Mouse (Mus musculus): ENCODE measurements at regions not wholly inside any gene's neighbourhood (a gene's known extent, or its start where the extent isn't known, plus 50 kb on each side); places are given as distances from the start of the nearest gene placed in this dataset.

GRCm38 (mm10) chr15:41154551-41155151, 1020.5 kb downstream of the 9330182O14Rik start:
- peak overlapping the region; percentile 61 for H3K4me2 ChIP-seq
- ATAC-seq (ENCODE audit: insufficient number of reproducible peaks, insufficient read depth, low FRiP score, low TSS enrichment, low read depth): no peak
- peaks cover 11% of the 10 kb centered on the region for H3K4me1 ChIP-seq (replicated peaks)
- H3K36me3 ChIP-seq: no peaks in the 10 kb centered on the region
- WGBS: 31% methylated on average over 7 of the region's 7 CpGs
- H3K27me3 ChIP-seq: no peaks in the 10 kb centered on the region
- H3K9me3 ChIP-seq: no peaks in the 10 kb centered on the region
- H3K9ac ChIP-seq (replicated peaks): 0 out of 2 replicates have a peak overlapping the region, but pooled peaks have one; percentile 31
- no peak overlapping the region for H3K27ac ChIP-seq
- peak overlapping the region; percentile 25 for H3K4me3 ChIP-seq (replicated peaks)

GRCm38 (mm10) chr15:41155169-41155638, 1021.0 kb downstream of the 9330182O14Rik start:
- no peak overlapping the region for H3K27ac ChIP-seq
- 0 out of 2 replicates have a peak overlapping the region, but pooled peaks have one; percentile 31 for H3K9ac ChIP-seq (replicated peaks)
- 3% methylated on average over 16 of the region's 16 CpGs for WGBS
- H3K27me3 ChIP-seq: no peaks in the 10 kb centered on the region
- H3K4me1 ChIP-seq (replicated peaks): peaks cover 11% of the 10 kb centered on the region
- peak overlapping the region; percentile 61 for H3K4me2 ChIP-seq
- no peaks in the 10 kb centered on the region for H3K36me3 ChIP-seq
- H3K9me3 ChIP-seq: no peaks in the 10 kb centered on the region
- peak overlapping the region; percentile 25 for H3K4me3 ChIP-seq (replicated peaks)
- peak; percentile 76 for ATAC-seq (ENCODE audit: insufficient number of reproducible peaks, insufficient read depth, low FRiP score, low TSS enrichment, low read depth)

DNA sequence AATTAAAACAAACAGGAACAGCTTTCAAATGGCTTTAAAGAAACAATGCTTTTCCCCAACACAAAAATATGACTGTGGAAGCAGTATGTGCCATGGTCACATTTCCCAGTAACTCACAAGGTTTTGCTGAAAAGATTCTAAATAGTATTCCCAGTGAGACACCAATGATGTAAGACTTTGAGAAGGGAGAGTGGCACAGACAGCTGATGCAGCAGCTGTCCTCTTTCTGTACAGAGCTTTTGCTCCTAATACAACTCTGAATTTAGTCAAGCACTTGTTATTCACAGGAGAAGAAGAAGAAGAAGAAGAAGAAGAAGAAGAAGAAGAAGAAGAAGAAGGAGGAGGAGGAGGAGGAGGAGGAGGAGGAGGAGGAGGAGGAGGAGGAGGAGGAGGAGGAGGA, 1023.6 kb downstream of the 9330182O14Rik start:
- Histone ChIP-seq H3K27ac (no peak overlapping the region), H3K4me3 (replicated peaks) (no peak overlapping the region)
- no peak for ATAC-seq (ENCODE audit: insufficient number of reproducible peaks, insufficient read depth, low FRiP score, low TSS enrichment, low read depth)

DNA sequence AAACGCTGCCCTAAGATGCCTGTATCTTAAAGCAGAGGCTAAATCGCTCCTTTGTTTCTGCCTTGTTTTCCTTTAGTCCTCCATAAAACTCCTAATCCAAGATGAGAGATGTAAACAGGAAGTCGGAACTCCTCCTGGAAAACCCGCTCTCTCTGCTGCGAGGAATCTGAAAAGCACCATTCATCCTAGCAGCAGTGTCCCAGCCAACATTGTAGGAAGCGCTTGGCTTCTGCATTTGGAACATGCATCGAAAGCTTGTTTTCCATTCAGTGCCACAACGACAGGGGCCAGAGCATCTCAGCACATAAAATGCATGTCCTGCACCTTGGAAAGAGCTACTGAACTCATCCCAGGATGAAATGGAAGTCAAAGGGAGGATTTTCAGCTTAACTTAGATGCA, 1028.1 kb downstream of the 9330182O14Rik start:
- H3K36me3 ChIP-seq: no peaks in the 10 kb centered on the region
- no peak overlapping the region for H3K9ac ChIP-seq (replicated peaks)
- H3K4me2 ChIP-seq: no peak overlapping the region
- no peaks in the 10 kb centered on the region; the same call in 1 of the 2 replicates for H3K4me1 ChIP-seq (replicated peaks)
- ATAC-seq (ENCODE audit: insufficient number of reproducible peaks, insufficient read depth, low FRiP score, low TSS enrichment, low read depth): no peak
- no peaks in the 10 kb centered on the region for H3K9me3 ChIP-seq
- 41% methylated on average over 8 of the region's 8 CpGs for WGBS
- no peaks in the 10 kb centered on the region for H3K27me3 ChIP-seq
- H3K4me3 ChIP-seq (replicated peaks): no peak overlapping the region
- no peak overlapping the region for H3K27ac ChIP-seq

More for the DNA sequence above, 1023.6 kb downstream of the 9330182O14Rik start:
- no peak overlapping the region for H3K9ac ChIP-seq (replicated peaks)
- H3K4me1 ChIP-seq (replicated peaks): peaks cover 11% of the 10 kb centered on the region
- no peaks in the 10 kb centered on the region for H3K27me3 ChIP-seq
- H3K36me3 ChIP-seq: no peaks in the 10 kb centered on the region
- H3K9me3 ChIP-seq: no peaks in the 10 kb centered on the region
- H3K4me2 ChIP-seq: no peak overlapping the region

- 7% methylated on average over 8 of the region's 8 CpGs for WGBS
- H3K4me3 ChIP-seq (replicated peaks): no peak overlapping the region
- no peak overlapping the region for H3K9ac ChIP-seq (replicated peaks)
- no peaks in the 10 kb centered on the region for H3K9me3 ChIP-seq
- ATAC-seq (ENCODE audit: insufficient number of reproducible peaks, insufficient read depth, low FRiP score, low TSS enrichment, low read depth): no peak
- no peak overlapping the region for H3K27ac ChIP-seq
- H3K4me2 ChIP-seq: no peak overlapping the region
- no peaks in the 10 kb centered on the region for H3K27me3 ChIP-seq
- H3K4me1 ChIP-seq (replicated peaks): no peaks in the 10 kb centered on the region; the same call in 1 of the 2 replicates
- no peaks in the 10 kb centered on the region for H3K36me3 ChIP-seq
These were observed 1028.6 kb downstream of the 9330182O14Rik start for GRCm38 (mm10) chr15:41162793-41163192.

DNA sequence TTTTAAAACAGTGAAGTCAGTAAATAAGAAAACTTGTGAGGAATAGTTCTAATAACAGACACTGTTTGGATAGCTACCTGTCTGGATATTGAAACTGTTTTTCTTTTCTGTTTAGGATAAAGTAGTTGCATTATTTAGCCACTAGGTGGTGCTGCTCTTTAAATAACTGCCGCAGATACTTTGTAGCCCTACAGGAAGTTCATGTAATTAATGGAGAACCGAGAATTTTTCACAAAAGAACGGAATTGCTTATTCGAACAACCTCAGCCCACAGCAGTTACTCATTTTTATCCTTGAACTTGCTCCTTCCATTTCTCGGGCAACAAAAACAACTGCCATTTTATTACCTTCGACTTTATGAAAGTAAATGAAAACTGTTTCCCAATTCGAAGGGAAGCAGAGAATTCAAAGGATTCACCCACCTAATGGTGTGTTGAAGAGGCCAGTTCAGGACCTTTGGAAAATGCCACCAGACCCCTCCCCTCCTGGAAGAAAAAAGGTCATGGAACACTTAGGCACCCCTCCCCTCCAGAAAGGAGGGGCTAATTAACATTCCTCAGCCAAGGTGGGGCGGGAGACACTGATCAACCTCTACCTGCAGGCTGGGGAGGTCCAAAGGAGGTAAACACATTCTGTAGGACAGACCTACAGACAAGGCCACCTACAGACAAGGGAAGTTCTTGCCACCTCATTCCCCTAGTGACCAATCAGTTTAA, 1029.6 kb downstream of the 9330182O14Rik start:
- no peaks in the 10 kb centered on the region for H3K36me3 ChIP-seq
- H3K4me3 ChIP-seq (replicated peaks): peak overlapping the region; percentile 32
- no peak overlapping the region for H3K27ac ChIP-seq
- peak; percentile 56 for ATAC-seq (ENCODE audit: insufficient number of reproducible peaks, insufficient read depth, low FRiP score, low TSS enrichment, low read depth)
- no peak overlapping the region for H3K9ac ChIP-seq (replicated peaks)
- H3K4me1 ChIP-seq (replicated peaks): no peaks in the 10 kb centered on the region; the same call in 1 of the 2 replicates
- WGBS: 15% methylated on average over 8 of the region's 8 CpGs
- peak overlapping the region; percentile 48 for H3K4me2 ChIP-seq
- H3K9me3 ChIP-seq: no peaks in the 10 kb centered on the region
- H3K27me3 ChIP-seq: no peaks in the 10 kb centered on the region

GRCm38 (mm10) chr15:41165534-41165933, 1031.4 kb downstream of the 9330182O14Rik start:
- 88% methylated on average over 3 of the region's 3 CpGs for WGBS
- Histone ChIP-seq H3K27me3 (no peaks in the 10 kb centered on the region), H3K4me2 (no peak overlapping the region), H3K4me3 (replicated peaks) (no peak overlapping the region), H3K4me1 (replicated peaks) (no peaks in the 10 kb centered on the region; the same call in 1 of the 2 replicates), H3K27ac (no peak overlapping the region), H3K9ac (replicated peaks) (no peak overlapping the region), H3K36me3 (no peaks in the 10 kb centered on the region), H3K9me3 (no peaks in the 10 kb centered on the region)
- ATAC-seq (ENCODE audit: insufficient number of reproducible peaks, insufficient read depth, low FRiP score, low TSS enrichment, low read depth): no peak

GRCm38 (mm10) chr15:41190792-41191191, 1056.6 kb downstream of the 9330182O14Rik start:
- no peak overlapping the region for H3K4me3 ChIP-seq (replicated peaks)
- H3K4me1 ChIP-seq (replicated peaks): no peaks in the 10 kb centered on the region
- H3K4me2 ChIP-seq: no peak overlapping the region
- H3K9ac ChIP-seq (replicated peaks): no peak overlapping the region
- H3K27ac ChIP-seq: no peak overlapping the region
- no peaks in the 10 kb centered on the region for H3K27me3 ChIP-seq
- ATAC-seq (ENCODE audit: insufficient number of reproducible peaks, insufficient read depth, low FRiP score, low TSS enrichment, low read depth): no peak
- H3K9me3 ChIP-seq: no peaks in the 10 kb centered on the region
- WGBS: 77% methylated on average over 5 of the region's 5 CpGs
- H3K36me3 ChIP-seq: no peaks in the 10 kb centered on the region

DNA sequence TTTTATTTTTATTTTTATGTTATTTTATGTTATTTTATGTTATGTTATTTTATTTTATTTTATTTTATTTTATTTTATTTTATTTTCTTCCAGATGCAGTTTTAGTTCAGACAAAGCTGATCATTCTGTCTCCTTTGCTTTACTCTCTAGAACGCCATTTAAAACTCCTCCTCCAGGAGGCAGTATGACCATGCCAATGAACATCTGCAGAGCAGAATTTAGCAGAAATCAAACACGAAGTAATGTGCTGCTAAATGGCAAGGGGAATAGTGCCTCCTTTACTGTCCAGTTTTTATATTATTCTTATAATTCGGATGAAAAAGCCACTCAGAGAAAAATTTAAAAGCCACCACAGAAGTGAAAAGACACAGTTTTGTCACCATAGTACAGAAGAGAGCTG, 1059.1 kb downstream of the 9330182O14Rik start:
- H3K4me2 ChIP-seq: no peak overlapping the region
- no peak for ATAC-seq (ENCODE audit: insufficient number of reproducible peaks, insufficient read depth, low FRiP score, low TSS enrichment, low read depth)
- WGBS: 29% methylated on average over 3 of the region's 3 CpGs

DNA sequence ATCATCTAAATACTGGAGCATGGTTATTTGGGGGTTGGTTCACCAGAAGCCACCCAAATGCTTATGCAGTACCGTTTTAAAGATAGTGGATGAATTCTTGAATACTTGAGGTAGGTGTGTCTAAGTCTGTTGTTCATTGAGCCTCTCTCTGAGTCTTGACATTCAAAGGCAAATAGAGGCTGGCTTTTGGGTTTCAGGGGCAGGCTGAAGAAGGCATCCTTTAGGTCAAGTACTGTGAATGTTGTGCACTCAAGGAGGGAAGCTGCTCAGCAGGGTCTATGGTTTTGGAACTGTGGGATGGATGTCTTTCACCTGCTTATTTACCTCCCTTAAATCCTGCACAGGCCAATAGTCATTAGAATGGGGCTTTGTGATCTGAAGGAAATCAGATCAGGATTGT, 1089.6 kb downstream of the 9330182O14Rik start:
- WGBS: 83% methylated on average over 1 of the region's 1 CpGs
- Histone ChIP-seq H3K4me3 (replicated peaks) (no peak overlapping the region), H3K4me2 (no peak overlapping the region), H3K9me3 (no peaks in the 10 kb centered on the region), H3K27ac (no peak overlapping the region), H3K36me3 (no peaks in the 10 kb centered on the region), H3K27me3 (no peaks in the 10 kb centered on the region), H3K4me1 (replicated peaks) (no peaks in the 10 kb centered on the region), H3K9ac (replicated peaks) (no peak overlapping the region)
- no peak for ATAC-seq (ENCODE audit: insufficient number of reproducible peaks, insufficient read depth, low FRiP score, low TSS enrichment, low read depth)

More for the DNA sequence above, 1059.1 kb downstream of the 9330182O14Rik start:
- no peaks in the 10 kb centered on the region for H3K27me3 ChIP-seq
- no peak overlapping the region for H3K9ac ChIP-seq (replicated peaks)
- no peak overlapping the region for H3K27ac ChIP-seq
- no peaks in the 10 kb centered on the region for H3K9me3 ChIP-seq
- H3K4me3 ChIP-seq (replicated peaks): no peak overlapping the region
- H3K36me3 ChIP-seq: no peaks in the 10 kb centered on the region
- H3K4me1 ChIP-seq (replicated peaks): no peaks in the 10 kb centered on the region

GRCm38 (mm10) chr15:41232406-41233060, 1098.4 kb downstream of the 9330182O14Rik start:
- Histone ChIP-seq H3K27me3 (no peaks in the 10 kb centered on the region), H3K36me3 (no peaks in the 10 kb centered on the region), H3K4me1 (replicated peaks) (no peaks in the 10 kb centered on the region), H3K4me2 (no peak overlapping the region), H3K9me3 (no peaks in the 10 kb centered on the region), H3K4me3 (replicated peaks) (no peak overlapping the region), H3K9ac (replicated peaks) (no peak overlapping the region), H3K27ac (no peak overlapping the region)
- no peak for ATAC-seq (ENCODE audit: insufficient number of reproducible peaks, insufficient read depth, low FRiP score, low TSS enrichment, low read depth)
- WGBS: 34% methylated on average over 2 of the region's 2 CpGs

Measured in limb, embryonic 12.5 days (tissue).